28 mouse cellular contexts compared by ENCODE assay signal in genomic region chr15:64976044-64976805, GRCm38 (mm10). TPM values are rescaled to one million over a fixed set of nuclear protein-coding genes. Genes with fewer than 3 reads are reported as not detected.
DNase-seq lines count a peak whose midpoint lies in the region; ATAC-seq lines count a peak whose summit lies in the region.
"Had no signal": no experiment of that assay in that cellular context is flagged by ENCODE, and none has a peak within 500 bp of the region (broad histone marks: within the 10 kb centered on the region; RNA-seq: fewer than 3 reads in every experiment).

No protein-coding gene starts in this region.

- no peaks in the 10 kb centered on the region for H3K9me3 ChIP-seq in limb, embryonic 10.5 days (replicated peaks)
- H3K9me3 ChIP-seq: embryonic facial prominence, embryonic 15.5 days; hindbrain, embryonic 10.5 days; kidney, embryonic 15.5 days; limb, embryonic 12.5 days; liver, embryonic 12.5 days; stomach, embryonic 15.5 days had no signal

- peak; percentile 85 for ATAC-seq in frontal cortex, adult (ENCODE audit: low TSS enrichment)
- ATAC-seq in granulocyte monocyte progenitor cell, adult 5-6 weeks (replicated peaks; ENCODE audit: poor library complexity, severe bottlenecking) = peak; percentile 35; the same call in 1 of the 2 replicates
- ATAC-seq: CD4-positive, CD25-positive, alpha-beta regulatory T cell, adult 4 months; hindbrain, postnatal 0 days; intestine, postnatal 0 days; liver, embryonic 12.5 days had no signal

- no peak overlapping the region for H3K27ac ChIP-seq in limb, embryonic 10.5 days
- H3K27ac ChIP-seq: embryonic facial prominence, embryonic 15.5 days; heart, adult 2 months; hindbrain, embryonic 10.5 days; hindbrain, postnatal 0 days; kidney, embryonic 15.5 days; limb, embryonic 12.5 days; liver, embryonic 12.5 days; stomach, embryonic 15.5 days had no signal

- no peak overlapping the region for H3K4me3 ChIP-seq in limb, embryonic 10.5 days
- H3K4me3 ChIP-seq: embryonic facial prominence, embryonic 15.5 days; heart, adult 2 months; hindbrain, embryonic 10.5 days; kidney, embryonic 15.5 days; limb, embryonic 12.5 days; liver, embryonic 12.5 days; stomach, embryonic 15.5 days had no signal

- no peak for DNase-seq in frontal cortex, postnatal 25 days (ENCODE audit: low spot score in 2 of 2)
- peak; percentile 4 to 36 for DNase-seq in layer of hippocampus, postnatal 14 days (ENCODE audit: low spot score in 2 of 2)
- DNase-seq in right cerebral cortex, postnatal 36 days (ENCODE audit: low spot score in 2 of 2) = peak; percentile 2 to 7
- DNase-seq in urinary bladder, adult 2 months (ENCODE audit: low spot score) = no peak
- DNase-seq in limb, embryonic 10.5 days (ENCODE audit: low spot score) = no peak
- no peak for DNase-seq in thymus, postnatal 10 days (ENCODE audit: low spot score in 2 of 2)
- DNase-seq: adrenal gland, postnatal 25 days; cerebellum, adult 11-12 months; cerebellum, postnatal 14 days; heart, adult 2 months; lung, embryonic 14.5 days; lung, postnatal 36 days; thymus, adult 2 months had no signal

- no peaks in the 10 kb centered on the region for H3K36me3 ChIP-seq in limb, embryonic 10.5 days
- H3K36me3 ChIP-seq: embryonic facial prominence, embryonic 15.5 days; hindbrain, embryonic 10.5 days; kidney, embryonic 15.5 days; limb, embryonic 12.5 days; liver, embryonic 12.5 days; stomach, embryonic 15.5 days had no signal

- no peaks in the 10 kb centered on the region for H3K27me3 ChIP-seq in limb, embryonic 10.5 days (ENCODE audit: low read depth, poor library complexity, severe bottlenecking)
- H3K27me3 ChIP-seq: embryonic facial prominence, embryonic 15.5 days; kidney, embryonic 15.5 days; limb, embryonic 12.5 days; liver, embryonic 12.5 days; stomach, embryonic 15.5 days had no signal

- WGBS in limb, embryonic 10.5 days = 88% methylated on average over 7 of the region's 7 CpGs

- H3K4me1 ChIP-seq in limb, embryonic 10.5 days = no peaks in the 10 kb centered on the region
- H3K4me1 ChIP-seq: embryonic facial prominence, embryonic 15.5 days; hindbrain, embryonic 10.5 days; kidney, embryonic 15.5 days; limb, embryonic 12.5 days; liver, embryonic 12.5 days; stomach, embryonic 15.5 days had no signal

RNA-seq across cellular contexts. Expression of gene Gm21961, which starts 38.5 kb away (rescaled TPM):
- total RNA-seq in granulocyte monocyte progenitor cell, adult 5-6 weeks (2014; fragmentation: Nextera tagmentation) = not detected in 2 replicates
- total RNA-seq in granulocyte monocyte progenitor cell, adult 5-6 weeks (2017) = not detected in 2 replicates
- total RNA-seq in layer of hippocampus, postnatal 14 days (2021) = not detected
- not detected in 2 replicates for polyA plus RNA-seq in urinary bladder, adult 2 months (2012; rRNA removed)
- polyA plus RNA-seq in limb, embryonic 10.5 days (2016; fragmentation: Nextera tagmentation; extraction: Ambion mirVana) = not detected in 2 replicates
- total RNA-seq: adrenal gland, postnatal 25 days; ES-E14; gastrocnemius, adult 8-10 months; heart, adult 2 months; hindbrain, postnatal 0 days had no signal
- polyA plus RNA-seq: CD4-positive, CD25-positive, alpha-beta regulatory T cell, adult 4 months; embryonic facial prominence, embryonic 15.5 days; heart, adult 2 months; heart, embryonic 16.5 days; hindbrain, embryonic 10.5 days; hindbrain, postnatal 0 days; intestine, postnatal 0 days; kidney, embryonic 15.5 days; large intestine, adult 2 months; limb, embryonic 12.5 days; liver, embryonic 12.5 days; lung, embryonic 14.5 days; stomach, embryonic 15.5 days; thymus, adult 2 months had no signal

Comparison
In these comparisons a context has a peak if more than half of its experiments do, and no peak if none do; other contexts are left out.
1. DNase-seq: peak in layer of hippocampus, postnatal 14 days (2 of 2) and right cerebral cortex, postnatal 36 days (2 of 2); none in frontal cortex, postnatal 25 days (0 of 2), urinary bladder, adult 2 months (single experiment), limb, embryonic 10.5 days (single experiment) and thymus, postnatal 10 days (0 of 2).